Mouse (Mus musculus) C2C12 (cell line): ENCODE measurements around the gene Gm21943. TPM values are rescaled to one million over a fixed set of nuclear protein-coding genes. Genes with fewer than 3 reads are reported as not detected.
"Not testable (repeated sequence)": the region's sequence is repeated elsewhere in the genome, so short reads cannot be mapped to it uniquely, and the experiment has no call there.

Experiments used
- H3K27me3 ChIP-seq: one replicate; pipeline ENCODE4 v1.6.1; 2011; ENCODE audit not compliant: control insufficient read depth, insufficient read depth, insufficient read length
- H3K36me3 ChIP-seq: one replicate; pipeline ENCODE4 v1.6.1; 2011; ENCODE audit not compliant: control insufficient read depth, insufficient read depth
- H3K4me3 ChIP-seq: one replicate; pipeline ENCODE4 v1.5.1; 2011; ENCODE audit warnings: mild to moderate bottlenecking, control low read depth; ENCODE audit not compliant: poor library complexity, insufficient read depth, severe bottlenecking
- H3K79me2 ChIP-seq: one replicate; pipeline ENCODE4 v1.6.1; 2011; ENCODE audit not compliant: control insufficient read depth, insufficient read depth
- H3K79me3 ChIP-seq: one replicate; pipeline ENCODE4 v1.6.1; 2011; ENCODE audit warnings: low read depth, control low read depth
- H3ac ChIP-seq: one replicate; pipeline ENCODE3; 2011; ENCODE audit warnings: low read depth; ENCODE audit not compliant: control insufficient read depth, insufficient read length
- long read RNA-seq, 2 experiments: library from polyadenylated mRNA; unstranded; transcript quantifications; one replicate each; pipeline ENCODE4 v2.0.0; 2019 to 2020
- polyA plus RNA-seq: library from polyadenylated mRNA; unstranded; fragments of >200 nt; fragmentation: generic; extraction: Trizol; gene quantifications from one replicate; pipeline ENCODE4 v1.2.1, GENCODE M21; 2012; ENCODE audit warnings: missing spikeins

Gene Gm21943
- polyA plus RNA-seq, result not detected
- long read RNA-seq, experiment 1, result 0 reads
- long read RNA-seq, experiment 2, result 0 reads

DNA sequence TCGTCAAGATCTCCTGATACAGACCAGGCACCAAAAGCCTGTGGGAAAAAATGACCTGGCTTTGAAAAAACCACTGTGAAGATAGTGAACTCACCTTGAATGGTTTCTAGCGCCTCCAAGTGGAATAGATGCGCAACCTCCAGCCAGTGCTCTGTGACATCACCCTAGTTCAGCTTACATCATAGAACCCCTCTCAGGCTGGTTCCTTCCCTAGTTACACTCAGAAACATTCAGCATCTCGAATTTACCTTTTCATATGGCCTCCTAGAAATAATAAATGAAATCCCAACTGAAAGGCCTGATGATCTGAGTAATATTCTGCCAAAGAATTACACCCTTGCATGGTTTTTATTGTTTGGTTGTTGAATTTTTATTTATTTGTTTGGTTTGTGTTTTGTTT, at the start of gene Gm21943:
Gene Gm21943, minus strand, starts transcription at position 101 of the 400 bp plus-strand sequence.
- not testable (repeated sequence) for H3K4me3 ChIP-seq, H3K79me3 ChIP-seq

More for the DNA sequence above, at the start of gene Gm21943:
- not testable (repeated sequence) for H3K27me3 ChIP-seq, H3ac ChIP-seq, H3K79me2 ChIP-seq, H3K36me3 ChIP-seq

Other genes with a start within 250 kb of the Gm21943 start
- gene Gm28961, start 172.0 kb upstream of the Gm21943 start, polyA plus RNA-seq, result not detected